ENCODE assay signal across 9 mouse cellular contexts in the genomic region with DNA sequence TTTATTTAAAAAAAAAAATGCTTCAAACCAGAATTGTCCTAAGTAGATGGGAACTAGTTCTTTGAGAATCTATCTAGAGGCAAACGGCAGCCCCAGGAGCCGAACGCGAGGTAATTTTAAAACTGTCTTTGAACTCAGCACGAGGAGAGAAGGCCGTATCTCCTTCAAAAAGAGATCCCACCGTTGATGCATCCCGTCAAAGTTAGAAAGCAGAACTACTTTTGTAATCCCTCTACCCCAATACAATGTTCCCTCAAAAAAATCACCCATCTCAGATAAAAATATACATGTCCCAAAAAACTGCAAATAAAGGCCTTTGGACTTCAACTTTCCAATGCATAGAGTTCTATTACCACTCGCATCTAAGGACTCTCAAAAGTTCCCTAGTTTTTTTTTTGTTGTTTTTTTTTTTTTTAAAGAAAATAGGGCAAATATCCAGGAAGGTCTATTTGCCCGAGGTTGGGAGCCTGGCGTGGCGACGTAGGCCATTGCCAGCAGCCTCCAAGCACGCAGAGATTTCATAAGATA. TPM values are rescaled to one million over a fixed set of nuclear protein-coding genes. Genes with fewer than 3 reads are reported as not detected.
DNase-seq lines count a peak whose midpoint lies in the region; ATAC-seq and TF ChIP-seq lines count a peak whose summit lies in the region.
"Had no signal": no experiment of that assay in that cellular context is flagged by ENCODE, and none has a peak within 500 bp of the region (broad histone marks: within the 10 kb centered on the region; RNA-seq: fewer than 3 reads in every experiment).

No protein-coding gene starts in this region.

- 45% methylated on average over 14 of the region's 14 CpGs for WGBS in spleen, adult 2 months
- 3% methylated on average over 14 of the region's 14 CpGs for WGBS in limb, embryonic 14.5 days
- WGBS in stomach, embryonic 16.5 days, result 8% methylated on average over 14 of the region's 14 CpGs

- no peak overlapping the region for H3K27ac ChIP-seq in spleen, adult 2 months (ENCODE audit: insufficient read depth, low read length)
- peak overlapping the region; percentile 94; the same call in 1 of the 2 replicates for H3K27ac ChIP-seq in limb, embryonic 14.5 days (replicated peaks; ENCODE audit: low read depth, low read length)
- peak overlapping the region; percentile 100 for H3K27ac ChIP-seq in stomach, embryonic 16.5 days (ENCODE audit: low read length)

- no peak for ATAC-seq in erythroblast, adult 5-6 weeks (replicated peaks; ENCODE audit: low FRiP score, poor library complexity, severe bottlenecking)
- no peak for ATAC-seq in limb, embryonic 14.5 days (ENCODE audit: low FRiP score, low read depth)
- ATAC-seq in stomach, embryonic 16.5 days (ENCODE audit: insufficient read depth, low FRiP score), result no peak
- no peak for ATAC-seq in megakaryocyte-erythroid progenitor cell, adult 5-6 weeks (replicated peaks; ENCODE audit: low FRiP score, low TSS enrichment, poor library complexity, severe bottlenecking)

- no peaks in the 10 kb centered on the region for H3K36me3 ChIP-seq in erythroblast, embryonic 14.5 days (ENCODE audit: control insufficient read depth)
- H3K36me3 ChIP-seq in spleen, adult 2 months (ENCODE audit: control insufficient read depth, insufficient read depth, low read length), result no peaks in the 10 kb centered on the region
- no peaks in the 10 kb centered on the region for H3K36me3 ChIP-seq in limb, embryonic 14.5 days (ENCODE audit: control insufficient read depth, insufficient read depth, low read length)
- no peaks in the 10 kb centered on the region for H3K36me3 ChIP-seq in stomach, embryonic 16.5 days (ENCODE audit: control insufficient read depth, insufficient read depth, low read length)

- H3K9me3 ChIP-seq in erythroblast, embryonic 14.5 days (ENCODE audit: control insufficient read depth, low read length), result no peaks in the 10 kb centered on the region
- no peaks in the 10 kb centered on the region for H3K9me3 ChIP-seq in limb, embryonic 14.5 days (ENCODE audit: control insufficient read depth, low read length)
- H3K9me3 ChIP-seq in stomach, embryonic 16.5 days (replicated peaks; ENCODE audit: control insufficient read depth, low read length), result no peaks in the 10 kb centered on the region

- TF ChIP-seq CTCF in spleen, adult 2 months (IDR thresholded peaks at IDR 0.05; ENCODE audit: extremely low read depth, insufficient read depth, insufficient read length, insufficient replicate concordance), result no peak

- H3K4me3 ChIP-seq in erythroblast, embryonic 14.5 days (replicated peaks), result peak overlapping the region; percentile 69
- peak overlapping the region; percentile 59; the same call in 1 of the 2 replicates for H3K4me3 ChIP-seq in spleen, adult 2 months (ENCODE audit: extremely low read depth, insufficient read depth, insufficient read length)
- H3K4me3 ChIP-seq in limb, embryonic 14.5 days (replicated peaks; ENCODE audit: low read length), result peak overlapping the region; percentile 84
- peak overlapping the region; percentile 69 for H3K4me3 ChIP-seq in stomach, embryonic 16.5 days (replicated peaks; ENCODE audit: low read length)

- peaks cover 38% of the 10 kb centered on the region for H3K4me1 ChIP-seq in erythroblast, embryonic 14.5 days (ENCODE audit: control insufficient read depth)
- peaks cover 8% of the 10 kb centered on the region; the same call in 1 of the 2 replicates for H3K4me1 ChIP-seq in spleen, adult 2 months (ENCODE audit: control insufficient read depth, insufficient read depth, insufficient read length)
- peaks cover 44% of the 10 kb centered on the region for H3K4me1 ChIP-seq in limb, embryonic 14.5 days (ENCODE audit: control insufficient read depth, insufficient read depth, low read length)
- H3K4me1 ChIP-seq in stomach, embryonic 16.5 days (ENCODE audit: control insufficient read depth, insufficient read depth, low read length), result peaks cover 37% of the 10 kb centered on the region

- H3K4me2 ChIP-seq in limb, embryonic 14.5 days (replicated peaks; ENCODE audit: low read depth, low read length, severe bottlenecking), result peak overlapping the region; percentile 96
- peak overlapping the region; percentile 83 for H3K4me2 ChIP-seq in stomach, embryonic 16.5 days (ENCODE audit: low read depth, low read length)

- intact Hi-C loops in left cerebral cortex, postnatal 36 days (cut with DNase I), result loop anchor here (5.0 kb wide), 2 partner anchors 89 to 516 kb away; a partner anchor contains a TSS

- H3K27me3 ChIP-seq in erythroblast, embryonic 14.5 days (ENCODE audit: control insufficient read depth), result peaks cover 56% of the 10 kb centered on the region
- H3K27me3 ChIP-seq in spleen, adult 2 months (ENCODE audit: control insufficient read depth, insufficient read depth, low read length), result peaks cover 20% of the 10 kb centered on the region
- H3K27me3 ChIP-seq in limb, embryonic 14.5 days (ENCODE audit: control insufficient read depth, insufficient read depth, low read length), result 0 out of 2 replicates have a peak, but pooled peaks cover 7% of the 10 kb centered on the region
- H3K27me3 ChIP-seq in stomach, embryonic 16.5 days (ENCODE audit: control insufficient read depth, insufficient read depth, low read length), result no peaks in the 10 kb centered on the region

- peak overlapping the region; percentile 90 for H3K9ac ChIP-seq in limb, embryonic 14.5 days (ENCODE audit: low read depth, low read length, severe bottlenecking)
- peak overlapping the region; percentile 98 for H3K9ac ChIP-seq in stomach, embryonic 16.5 days (ENCODE audit: low read length)

- DNase-seq in spleen, adult 2 months (ENCODE audit: low read depth in 1 of 2, low spot score in 2 of 2), result no peak
- DNase-seq in spleen, adult 18-20 months, result no peak
- no peak for DNase-seq in limb, embryonic 14.5 days (ENCODE audit: low spot score)
- no peak for DNase-seq in left cerebral cortex, postnatal 36 days (ENCODE audit: low spot score in 2 of 2)

- no peak for TF ChIP-seq POLR2A in spleen, adult 2 months (IDR thresholded peaks at IDR 0.05; ENCODE audit: low read depth, low read length)
- no peak for TF ChIP-seq POLR2A in limb, embryonic 14.5 days (IDR thresholded peaks at IDR 0.05; ENCODE audit: borderline replicate concordance, extremely low read depth, insufficient read depth, insufficient read length)

RNA-seq across cellular contexts. Expression of a gene that starts 2.0 kb away (rescaled TPM):
- polyA plus RNA-seq in erythroblast, embryonic 14.5 days (2012), result not detected in 2 replicates
- total RNA-seq in erythroblast, adult 5-6 weeks (2015; ENCODE audit: low replicate concordance), result not detected in 2 replicates
- total RNA-seq in erythroblast, adult 5-6 weeks (2017; ENCODE audit: low replicate concordance), result 0.28 and 4.8 TPM in 2 replicates
- polyA plus RNA-seq in spleen, adult 2 months (2012; rRNA removed), result 1.6 TPM in 2 replicates
- polyA plus RNA-seq in limb, embryonic 14.5 days (2012; rRNA removed), result 133 and 149 TPM in 2 replicates
- polyA plus RNA-seq in limb, embryonic 14.5 days (2014; fragmentation: Nextera tagmentation; extraction: Ambion mirVana), result 131 and 148 TPM in 2 replicates
- 93.4 and 113 TPM in 2 replicates for polyA plus RNA-seq in stomach, embryonic 16.5 days (2015; fragmentation: Nextera tagmentation; extraction: Ambion mirVana)
- not detected in 2 replicates for total RNA-seq in megakaryocyte-erythroid progenitor cell, adult 5-6 weeks (2014; fragmentation: Nextera tagmentation)
- total RNA-seq in megakaryocyte-erythroid progenitor cell, adult 5-6 weeks (2017), result not detected in 2 replicates
- 10 to 100 TPM; 41.6 to 46.6 TPM for total RNA-seq in left cerebral cortex, postnatal 36 days (2021)
- total RNA-seq: common myeloid progenitor, adult 5-6 weeks had no signal

RNA-seq across cellular contexts. Expression of a gene that starts 3.0 kb away (rescaled TPM):
- polyA plus RNA-seq in erythroblast, embryonic 14.5 days (2012), result 0.58 and 0.89 TPM in 2 replicates
- total RNA-seq in erythroblast, adult 5-6 weeks (2015; ENCODE audit: low replicate concordance), result 11.1 and 21.3 TPM in 2 replicates
- total RNA-seq in erythroblast, adult 5-6 weeks (2017; ENCODE audit: low replicate concordance), result 9.5 and 11.6 TPM in 2 replicates
- polyA plus RNA-seq in spleen, adult 2 months (2012; rRNA removed), result 11.8 and 14.0 TPM in 2 replicates
- polyA plus RNA-seq in limb, embryonic 14.5 days (2012; rRNA removed), result 77.7 and 79.8 TPM in 2 replicates
- polyA plus RNA-seq in limb, embryonic 14.5 days (2014; fragmentation: Nextera tagmentation; extraction: Ambion mirVana), result 59.2 and 67.8 TPM in 2 replicates
- 72.6 and 79.3 TPM in 2 replicates for polyA plus RNA-seq in stomach, embryonic 16.5 days (2015; fragmentation: Nextera tagmentation; extraction: Ambion mirVana)
- 15.2 and 23.9 TPM in 2 replicates for total RNA-seq in megakaryocyte-erythroid progenitor cell, adult 5-6 weeks (2014; fragmentation: Nextera tagmentation)
- total RNA-seq in megakaryocyte-erythroid progenitor cell, adult 5-6 weeks (2017), result 22.0 and 44.7 TPM in 2 replicates
- 10 to 100 TPM; 20.3 to 28.3 TPM for total RNA-seq in left cerebral cortex, postnatal 36 days (2021)

Comparison
In these comparisons a context has a peak if more than half of its experiments do, and no peak if none do; other contexts are left out.
1. RNA of a gene that starts 2.0 kb away (polyA plus RNA-seq): 131 to 149 TPM in limb, embryonic 14.5 days and 93.4 to 113 TPM in stomach, embryonic 16.5 days; 1.6 TPM in spleen, adult 2 months and not detected in erythroblast, embryonic 14.5 days; every median in the first group is over 10 times any median in the second.
2. Peak in every context shown above with its lines, with median percentiles within 50 percentile points of each other: H3K4me3 ChIP-seq.